Mouse (Mus musculus) cortical plate, adult 2 months (tissue): ENCODE measurements at regions not wholly inside any gene's neighbourhood (a gene's known extent, or its start where the extent isn't known, plus 50 kb on each side); places are given as distances from the start of the nearest gene placed in this dataset.
A peak's percentile ranks its signal among the peaks of the same experiment; 100 is the strongest.

Source experiments
- H3K27ac ChIP-seq: fragments of 200-500 bp; 2 replicates; pipeline ENCODE4 v1.5.1; 2012; ENCODE audit warnings: low read length, control low read depth, inconsistent platforms; ENCODE audit not compliant: insufficient read depth
- H3K4me1 ChIP-seq: fragments of 200-500 bp; 2 replicates; pipeline ENCODE4 v1.6.1; 2011; ENCODE audit warnings: low read length; ENCODE audit not compliant: control insufficient read depth, insufficient read depth
- H3K4me3 ChIP-seq: fragments of 200-500 bp; 2 replicates; pipeline ENCODE4 v1.5.1; 2011; ENCODE audit warnings: mild to moderate bottlenecking, low read length, control low read depth; ENCODE audit not compliant: insufficient read depth
- CTCF ChIP-seq: fragments of 200-500 bp; IDR thresholded peaks from 2 replicates; pipeline ENCODE4 v1.5.1; 2011; ENCODE audit warnings: mild to moderate bottlenecking, control low read depth, low read length; ENCODE audit not compliant: insufficient read depth; ENCODE audit errors: extremely low read depth
- POLR2A ChIP-seq: fragments of 200-500 bp; IDR thresholded peaks from 2 replicates; pipeline ENCODE4 v1.6.1; 2011; ENCODE audit warnings: mild to moderate bottlenecking, low read length, control low read depth; ENCODE audit not compliant: insufficient read depth; ENCODE audit errors: extremely low read depth

DNA sequence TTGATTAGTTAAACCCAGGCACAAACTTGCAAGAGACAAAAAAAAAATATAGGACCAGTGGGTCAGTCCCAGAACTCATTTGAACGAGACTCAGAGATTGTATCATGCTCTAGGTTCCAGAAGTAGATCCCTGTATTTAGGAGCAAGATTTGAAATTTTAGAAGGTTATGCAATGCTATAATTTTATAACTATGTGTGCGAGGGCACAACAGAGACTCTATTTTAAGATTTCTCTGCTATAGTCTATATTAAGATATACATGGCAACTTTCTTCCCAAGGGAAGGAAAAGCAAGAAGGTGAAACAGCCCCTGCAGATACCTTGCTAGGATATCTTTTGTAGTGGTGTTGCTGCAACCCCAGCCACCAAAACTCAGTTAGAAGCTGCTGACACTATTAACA lies 55.7 kb downstream of the Otor start:
- Histone ChIP-seq H3K4me1 (peaks cover 5% of the 10 kb centered on the region; the same call in 1 of the 2 replicates), H3K4me3 (no peak overlapping the region), H3K27ac (peak overlapping the region; percentile 48)
- TF ChIP-seq CTCF = no peak
- TF ChIP-seq POLR2A = no peak

DNA sequence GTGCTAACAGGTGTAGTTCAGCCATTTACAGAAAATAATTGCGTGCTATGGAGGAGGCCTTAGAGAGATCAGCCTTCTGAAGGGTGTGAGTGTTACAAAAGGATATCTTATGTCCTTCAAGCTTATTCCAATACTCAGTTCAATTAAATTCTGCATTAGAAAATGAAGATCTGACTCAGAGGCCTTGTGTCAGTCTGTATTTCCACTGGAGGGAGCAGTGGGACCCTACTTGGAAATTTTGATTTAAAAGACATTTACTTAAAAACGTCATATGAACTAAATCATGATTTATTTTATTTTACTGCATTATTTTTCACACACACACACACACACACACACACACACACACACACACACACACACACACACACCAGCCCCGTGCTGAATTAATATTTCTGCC lies 70.9 kb downstream of the Otor start:
- H3K4me1 ChIP-seq = no peaks in the 10 kb centered on the region
- H3K27ac ChIP-seq = no peak overlapping the region
- TF ChIP-seq CTCF (peak; percentile 6; the same call in 1 of the 2 replicates), POLR2A (no peak)
- no peak overlapping the region for H3K4me3 ChIP-seq

DNA sequence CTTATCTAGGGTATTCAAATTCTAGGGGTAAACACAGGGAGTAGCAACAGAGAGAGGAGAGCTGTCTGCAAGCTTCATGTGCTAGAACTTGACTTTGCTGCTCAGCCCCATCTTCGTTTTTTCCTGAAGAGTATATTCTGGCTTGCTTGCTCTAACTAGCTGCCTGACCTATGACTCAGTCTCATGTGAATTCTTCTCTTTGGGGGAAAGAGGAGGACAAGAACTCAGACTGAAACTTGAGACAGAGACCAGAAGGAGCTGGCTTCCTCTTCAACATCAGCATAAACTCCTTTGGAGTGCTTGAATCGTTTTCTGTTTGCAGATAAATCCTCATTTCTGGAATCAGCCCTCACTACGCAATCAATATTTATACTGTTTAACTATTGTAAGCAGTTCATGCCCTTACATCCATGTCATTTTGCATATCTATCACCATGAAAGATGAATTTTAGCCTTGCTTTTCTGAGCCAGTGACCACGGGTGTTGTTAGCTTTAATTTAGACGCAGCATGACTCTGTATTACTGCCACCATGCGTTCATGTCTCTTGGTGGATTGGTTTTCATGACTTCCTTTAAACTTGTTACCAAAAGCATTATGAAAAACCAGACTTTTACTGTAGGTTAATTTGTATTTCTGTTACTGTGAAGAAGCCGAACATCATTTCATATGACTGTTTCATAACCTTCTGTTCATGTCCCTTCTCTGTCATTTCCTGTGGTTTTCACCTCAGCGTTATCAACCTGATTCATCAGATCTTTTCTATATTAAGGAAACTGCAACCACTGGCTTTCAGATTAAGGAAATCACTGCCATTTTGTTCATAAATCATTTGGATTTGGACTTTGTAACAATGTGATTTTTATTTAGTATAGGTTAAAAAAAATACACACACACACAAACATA lies 86.1 kb downstream of the Otor start:
- H3K27ac ChIP-seq = no peak overlapping the region
- H3K4me1 ChIP-seq = no peaks in the 10 kb centered on the region
- H3K4me3 ChIP-seq = no peak overlapping the region
- TF ChIP-seq POLR2A = no peak
- TF ChIP-seq CTCF = no peak

GRCm38 (mm10) chr2:143166771-143167170 lies 88.5 kb downstream of the Otor start:
- TF ChIP-seq CTCF = no peak
- TF ChIP-seq POLR2A = no peak
- no peak overlapping the region for H3K27ac ChIP-seq
- no peaks in the 10 kb centered on the region for H3K4me1 ChIP-seq
- no peak overlapping the region for H3K4me3 ChIP-seq

GRCm38 (mm10) chr2:143170648-143171047 lies 92.4 kb downstream of the Otor start:
- no peak for TF ChIP-seq POLR2A
- no peak for TF ChIP-seq CTCF
- Histone ChIP-seq H3K4me3 (no peak overlapping the region), H3K27ac (no peak overlapping the region), H3K4me1 (no peaks in the 10 kb centered on the region)

GRCm38 (mm10) chr2:143184614-143185013 lies 106.3 kb downstream of the Otor start:
- Histone ChIP-seq H3K4me1 (peaks cover 1% of the 10 kb centered on the region; the same call in 1 of the 2 replicates), H3K27ac (no peak overlapping the region), H3K4me3 (no peak overlapping the region)
- TF ChIP-seq POLR2A (no peak), CTCF (no peak)

DNA sequence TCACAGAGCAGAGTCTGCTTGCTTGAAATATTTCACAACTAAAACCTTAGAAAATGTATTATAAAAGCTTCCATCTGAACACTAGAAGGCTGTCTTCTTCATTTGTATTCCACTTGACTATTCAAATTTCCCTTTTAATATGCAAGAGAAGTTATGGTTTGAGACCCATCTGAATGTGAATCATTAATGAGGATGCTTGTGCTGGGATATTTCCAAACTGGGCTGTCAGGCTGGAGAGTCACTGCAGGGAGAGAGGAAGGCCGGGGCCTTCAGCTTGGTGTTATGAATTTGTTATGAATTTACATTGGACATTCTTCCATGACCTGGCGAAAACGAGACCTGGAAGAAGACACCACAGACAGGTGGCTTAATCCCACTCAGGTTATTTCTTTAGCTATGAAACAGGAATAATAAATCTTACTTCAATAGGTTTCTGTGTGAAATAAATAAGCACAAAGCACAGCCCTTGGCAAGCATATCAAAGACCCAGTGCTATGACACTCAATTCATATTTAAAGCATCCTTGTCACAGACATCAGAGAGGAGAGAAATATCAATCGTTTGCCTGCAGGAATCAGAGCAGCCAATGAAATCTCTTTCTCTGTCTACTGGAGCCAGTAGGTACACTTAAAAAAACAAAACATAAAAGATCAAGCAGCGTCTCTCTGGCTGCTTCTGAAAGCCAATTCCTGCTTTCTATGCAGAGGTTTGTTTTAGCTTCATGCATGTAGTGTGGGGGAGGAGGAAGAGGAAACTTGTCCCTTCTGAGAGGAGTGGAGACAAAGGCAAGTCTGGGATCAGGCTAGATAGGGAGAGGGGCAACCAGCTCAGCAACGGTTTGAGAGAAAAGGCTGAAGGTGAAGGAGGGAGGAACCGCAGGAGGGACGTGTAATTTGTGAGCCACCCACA lies 114.2 kb downstream of the Otor start:
- Histone ChIP-seq H3K27ac (no peak overlapping the region), H3K4me3 (no peak overlapping the region), H3K4me1 (no peaks in the 10 kb centered on the region)
- TF ChIP-seq POLR2A (no peak), CTCF (no peak)

DNA sequence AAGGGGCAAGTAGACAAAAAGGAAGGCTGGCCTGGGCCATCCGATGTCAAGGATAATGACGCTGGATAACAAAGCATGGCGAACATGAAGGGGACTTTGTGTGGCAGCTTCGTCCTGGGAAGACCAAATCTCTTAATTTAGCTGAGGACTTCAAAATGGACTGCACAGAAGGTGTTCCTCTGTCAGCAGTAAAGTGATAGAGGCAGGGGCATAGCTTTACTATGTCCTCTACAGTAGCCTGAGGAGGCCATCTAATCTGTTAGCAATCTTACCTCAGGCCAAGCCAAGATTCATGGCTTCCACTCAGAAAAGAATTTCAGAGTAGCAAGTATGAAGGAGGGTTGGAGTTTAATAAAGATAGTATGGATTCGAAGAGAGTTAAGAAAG lies 114.9 kb downstream of the Otor start:
- TF ChIP-seq POLR2A (no peak), CTCF (no peak)
- no peak overlapping the region for H3K4me3 ChIP-seq
- H3K27ac ChIP-seq = no peak overlapping the region
- no peaks in the 10 kb centered on the region for H3K4me1 ChIP-seq

DNA sequence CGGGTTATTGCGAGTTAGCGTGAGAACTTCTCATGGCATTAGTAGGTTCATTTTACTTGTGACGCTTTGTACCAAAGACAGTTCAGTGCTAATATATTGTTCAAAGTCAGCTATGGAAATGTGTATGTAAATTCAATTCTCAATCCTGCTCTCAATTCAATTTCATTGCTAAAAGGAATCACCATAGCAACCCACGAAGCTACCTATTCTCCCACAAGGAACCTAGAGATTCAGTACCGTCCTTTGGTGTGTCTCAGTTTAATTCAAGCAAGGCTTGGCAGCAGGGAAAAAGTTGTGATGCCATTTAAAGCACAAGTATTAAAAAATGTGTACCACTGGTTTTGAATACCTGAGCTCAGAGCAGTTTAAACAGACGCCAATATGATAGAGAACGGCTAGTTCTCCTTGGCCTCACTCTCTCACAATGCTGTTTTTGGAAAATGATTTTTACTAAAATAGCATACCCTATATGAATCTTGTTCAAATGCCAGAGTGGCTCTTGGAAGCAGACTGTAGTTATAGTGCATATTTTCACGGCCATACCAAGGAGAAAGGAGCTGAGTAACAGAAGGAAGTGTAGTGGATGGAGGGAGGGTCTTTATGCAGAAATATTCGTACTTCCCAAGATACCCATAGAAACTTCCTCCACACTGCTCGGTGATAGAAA lies 121.4 kb downstream of the Otor start:
- no peak for TF ChIP-seq POLR2A
- TF ChIP-seq CTCF = no peak
- H3K4me1 ChIP-seq = peaks cover 4% of the 10 kb centered on the region; the same call in 1 of the 2 replicates
- H3K4me3 ChIP-seq = no peak overlapping the region
- H3K27ac ChIP-seq = peak overlapping the region; percentile 84

DNA sequence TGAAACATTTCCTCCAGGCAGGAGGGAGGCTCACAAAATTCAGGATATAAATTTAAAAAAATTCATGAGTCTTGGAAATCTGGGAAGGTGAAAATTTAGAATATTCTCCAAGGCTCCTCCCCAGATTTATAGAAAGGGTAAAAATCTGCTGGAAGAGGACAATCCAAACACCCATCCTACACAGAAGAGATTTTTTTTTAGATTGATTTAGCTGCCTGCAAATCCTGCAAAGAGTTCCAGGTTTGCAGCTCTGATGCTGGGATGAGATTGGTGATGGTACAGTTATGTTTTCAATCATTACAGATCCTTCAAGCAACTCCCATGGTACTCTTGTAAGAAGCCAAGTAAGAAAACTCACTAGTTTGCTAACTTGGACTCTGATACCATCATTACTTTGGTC lies 127.8 kb downstream of the Otor start:
- TF ChIP-seq CTCF = no peak
- TF ChIP-seq POLR2A = no peak
- Histone ChIP-seq H3K4me1 (no peaks in the 10 kb centered on the region), H3K4me3 (no peak overlapping the region), H3K27ac (no peak overlapping the region)
